20 mouse cellular contexts compared by ENCODE assay signal in the genomic region with DNA sequence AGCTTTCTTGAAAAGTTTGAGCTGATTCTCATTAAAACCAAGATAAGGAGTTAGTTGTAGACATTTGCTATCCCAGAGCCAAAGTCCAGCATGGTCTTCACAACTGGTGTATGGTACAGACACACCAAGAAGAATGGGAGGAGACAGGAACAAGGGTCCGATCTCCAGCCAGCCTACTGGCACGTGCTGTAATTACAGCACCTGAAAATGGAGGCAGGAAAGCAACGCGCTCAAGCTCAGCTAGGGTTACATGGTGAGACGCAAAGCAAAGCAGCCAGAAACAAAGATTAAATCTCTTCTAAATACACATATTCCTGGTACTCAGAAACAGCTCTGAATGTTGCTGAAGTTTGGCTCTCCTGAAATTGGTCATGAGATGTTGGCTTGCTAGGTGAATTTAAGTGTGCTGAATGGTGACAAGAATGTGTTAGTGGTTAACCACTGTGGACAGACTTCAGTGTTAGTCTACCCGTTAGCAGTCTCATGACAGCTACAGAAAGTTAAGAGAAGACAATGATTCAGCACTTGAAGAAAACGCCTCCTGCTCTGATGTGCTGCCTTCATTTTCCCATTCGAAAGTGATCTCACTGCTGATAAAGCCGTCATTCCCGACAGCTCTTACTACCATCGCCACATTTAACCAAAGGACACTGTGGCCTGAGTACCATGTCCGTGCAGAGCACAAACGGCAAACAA.
DNase-seq lines count a peak whose midpoint lies in the region; ATAC-seq and TF ChIP-seq lines count a peak whose summit lies in the region.
"Had no signal": no experiment of that assay in that cellular context is flagged by ENCODE, and none has a peak within 500 bp of the region (broad histone marks: within the 10 kb centered on the region; RNA-seq: fewer than 3 reads in every experiment).

No protein-coding gene starts in this region.

- H3K27ac ChIP-seq in heart, adult 2 months, result peak overlapping the region; percentile 85
- H3K27ac ChIP-seq in liver, embryonic 11.5 days (ENCODE audit: low read depth, low read length), result 0 out of 2 replicates have a peak overlapping the region, but pooled peaks have one; percentile 13
- H3K27ac ChIP-seq: embryonic facial prominence, embryonic 10.5 days; hindbrain, postnatal 0 days; kidney, postnatal 0 days; limb, embryonic 10.5 days; liver, embryonic 15.5 days; midbrain, embryonic 10.5 days; neural tube, embryonic 13.5 days had no signal

- H3K4me3 ChIP-seq in heart, adult 2 months, result no peak overlapping the region
- H3K4me3 ChIP-seq in liver, embryonic 11.5 days (ENCODE audit: low read depth, low read length), result no peak overlapping the region
- H3K4me3 ChIP-seq: embryonic facial prominence, embryonic 10.5 days; limb, embryonic 10.5 days; liver, embryonic 15.5 days; midbrain, embryonic 10.5 days; neural tube, embryonic 13.5 days had no signal

- TF ChIP-seq CTCF in heart, adult 2 months (IDR thresholded peaks at IDR 0.05), result no peak

- intact Hi-C loops in heart, adult 2 months (cut with DNase I), result no loop called here
- intact Hi-C loops in heart, postnatal 25 days (cut with DNase I), result no loop called here

- peaks cover 8% of the 10 kb centered on the region for H3K36me3 ChIP-seq in heart, adult 2 months (ENCODE audit: control insufficient read depth, insufficient read depth, low read length)
- H3K36me3 ChIP-seq in liver, embryonic 11.5 days (ENCODE audit: control insufficient read depth, insufficient read depth, low read length), result no peaks in the 10 kb centered on the region
- H3K36me3 ChIP-seq: liver, embryonic 15.5 days had no signal

- WGBS in heart, adult 2 months, result 72% methylated on average over 13 of the region's 13 CpGs
- WGBS in liver, embryonic 11.5 days, result 49% methylated on average over 13 of the region's 13 CpGs

- H3K27me3 ChIP-seq in heart, adult 2 months (ENCODE audit: control insufficient read depth, insufficient read depth, low read length), result no peaks in the 10 kb centered on the region
- no peaks in the 10 kb centered on the region for H3K27me3 ChIP-seq in liver, embryonic 11.5 days (replicated peaks; ENCODE audit: control insufficient read depth, insufficient read depth, low read length)
- H3K27me3 ChIP-seq: liver, embryonic 15.5 days; neural tube, embryonic 13.5 days had no signal

- H3K79me2 ChIP-seq in heart, adult 2 months (replicated peaks; ENCODE audit: control insufficient read depth, insufficient read depth, low read length), result no peaks in the 10 kb centered on the region

- H3K9ac ChIP-seq in heart, adult 2 months (ENCODE audit: low read depth, low read length), result no peak overlapping the region
- H3K9ac ChIP-seq in liver, embryonic 11.5 days (ENCODE audit: low read depth, low read length), result no peak overlapping the region
- H3K9ac ChIP-seq: liver, embryonic 15.5 days; neural tube, embryonic 13.5 days had no signal

- no peak for TF ChIP-seq EP300 in heart, adult 2 months (IDR thresholded peaks at IDR 0.05; ENCODE audit: insufficient read depth, low read depth, low read length)

- peaks cover 9% of the 10 kb centered on the region for H3K4me1 ChIP-seq in heart, adult 2 months (ENCODE audit: control insufficient read depth, insufficient read depth, low read length)
- peaks cover 29% of the 10 kb centered on the region for H3K4me1 ChIP-seq in liver, embryonic 11.5 days (replicated peaks; ENCODE audit: control insufficient read depth, insufficient read depth, low read length)

- no peak for ATAC-seq in liver, embryonic 11.5 days (replicated peaks; ENCODE audit: low FRiP score)
- peak; percentile 85 for ATAC-seq in megakaryocyte progenitor cell, adult 5-6 weeks (replicated peaks; ENCODE audit: poor library complexity)
- ATAC-seq: forebrain, embryonic 14.5 days; hindbrain, postnatal 0 days; lung, postnatal 0 days had no signal

- no peaks in the 10 kb centered on the region for H3K9me3 ChIP-seq in liver, embryonic 11.5 days (ENCODE audit: control insufficient read depth, low read length)
- H3K9me3 ChIP-seq: embryonic facial prominence, embryonic 10.5 days; limb, embryonic 10.5 days; liver, embryonic 15.5 days; midbrain, embryonic 10.5 days; neural tube, embryonic 13.5 days had no signal

- no peak overlapping the region; the same call in 1 of the 2 replicates for H3K4me2 ChIP-seq in liver, embryonic 11.5 days
- H3K4me2 ChIP-seq: liver, embryonic 15.5 days; neural tube, embryonic 13.5 days had no signal

- no peak for DNase-seq in heart, adult 2 months
- DNase-seq in heart, postnatal 25 days (ENCODE audit: low spot score), result no peak
- no peak for DNase-seq in liver, embryonic 11.5 days (ENCODE audit: low spot score)
- DNase-seq in liver (no peak), R1 (ENCODE audit: low read depth, low spot score) (peak; percentile 50)
- DNase-seq in lung, postnatal 25 days (ENCODE audit: low spot score), result no peak
- DNase-seq in embryo, embryonic 11 days, result no peak
- DNase-seq: adrenal gland, adult 8-10 months; cerebellum, postnatal 25 days; kidney, adult 11 months had no signal

- TF ChIP-seq POLR2A in heart, adult 2 months (IDR thresholded peaks at IDR 0.05; ENCODE audit: insufficient read depth, low read depth, low read length), result no peak
